Mouse (Mus musculus): Measurements from ENCODE around the gene Sema3b. TPM values are rescaled to one million over a fixed set of nuclear protein-coding genes. Genes with fewer than 3 reads are reported as not detected.
A peak's percentile ranks its signal among the peaks of the same experiment; 100 is the strongest.

The Sema3b gene
- 10 to 100 TPM; 11.3 to 12.1 TPM for total RNA-seq (2021)
- long read RNA-seq, experiment 1, partial matches to known transcripts = 13 of 25 reads
- long read RNA-seq, experiment 1, other reads (novel, unspliced or antisense) = 8 of 25 reads
- long read RNA-seq, experiment 2, partial matches to known transcripts = 12 of 22 reads
- long read RNA-seq, experiment 2, other reads (novel, unspliced or antisense) = 5 of 22 reads

- DNase-seq = no peak
- intact Hi-C loops (cut with DNase I) = no loop called here
Observed at GRCm38 (mm10) chr9:107608741-107609432, at the start of gene Sema3b. Sema3b (minus strand) TSS chr9:107609229.

GRCm38 (mm10) chr9:107658096-107658495 is 49.1 kb upstream of the Sema3b start:
- DNase-seq = no peak
- intact Hi-C loops (cut with DNase I) = no loop called here

GRCm38 (mm10) chr9:107657144-107657543 is 48.1 kb upstream of the Sema3b start:
- DNase-seq = no peak
- intact Hi-C loops (cut with DNase I) = no loop called here

GRCm38 (mm10) chr9:107654585-107654984 is 45.6 kb upstream of the Sema3b start:
- no peak for DNase-seq
- intact Hi-C loops (cut with DNase I) = no loop called here

- intact Hi-C loops (cut with DNase I) = no loop called here
- DNase-seq = no peak
Observed at GRCm38 (mm10) chr9:107653474-107653873, 44.4 kb upstream of the Sema3b start.

- intact Hi-C loops (cut with DNase I) = no loop called here
- DNase-seq = no peak
Observed at GRCm38 (mm10) chr9:107650708-107651481, 41.9 kb upstream of the Sema3b start.

- no peak for DNase-seq
- intact Hi-C loops (cut with DNase I) = no loop called here
Observed at GRCm38 (mm10) chr9:107650225-107650624, 41.2 kb upstream of the Sema3b start.

- DNase-seq = no peak
- intact Hi-C loops (cut with DNase I) = loop anchor here (5.0 kb wide), 1 partner anchor 89 kb away; no protein-coding TSS in a partner anchor
Observed at GRCm38 (mm10) chr9:107648767-107649166, 39.7 kb upstream of the Sema3b start.

GRCm38 (mm10) chr9:107646975-107647374 is 37.9 kb upstream of the Sema3b start:
- intact Hi-C loops (cut with DNase I) = loop anchor here (5.0 kb wide), 1 partner anchor 90 kb away; no protein-coding TSS in a partner anchor

GRCm38 (mm10) chr9:107645577-107645976 is 36.5 kb upstream of the Sema3b start:
- intact Hi-C loops (cut with DNase I) = loop anchor here (1.0 to 5.0 kb wide), 2 partner anchors 31 to 92 kb away; no protein-coding TSS in a partner anchor
- peak; percentile 84 to 89 for DNase-seq

More at GRCm38 (mm10) chr9:107646975-107647374, 37.9 kb upstream of the Sema3b start:
- DNase-seq = no peak

GRCm38 (mm10) chr9:107645153-107645510 is 36.1 kb upstream of the Sema3b start:
- no peak for DNase-seq
- intact Hi-C loops (cut with DNase I) = loop anchor here (1.0 to 5.0 kb wide), 2 partner anchors 31 to 92 kb away; no protein-coding TSS in a partner anchor

GRCm38 (mm10) chr9:107644495-107645152 is 35.6 kb upstream of the Sema3b start:
- intact Hi-C loops (cut with DNase I) = loop anchor here (1.0 to 5.0 kb wide), 3 partner anchors 32 to 93 kb away; no protein-coding TSS in a partner anchor
- DNase-seq = peak; percentile 96 to 98

- intact Hi-C loops (cut with DNase I) = loop anchor here (1.0 to 2.0 kb wide), 2 partner anchors 21 to 41 kb away; no protein-coding TSS in a partner anchor
- DNase-seq = no peak
Observed at GRCm38 (mm10) chr9:107643544-107644214, 34.6 kb upstream of the Sema3b start.

GRCm38 (mm10) chr9:107641666-107642065 is 32.6 kb upstream of the Sema3b start:
- DNase-seq = no peak
- intact Hi-C loops (cut with DNase I) = loop anchor here (2.0 kb wide), 1 partner anchor 19 kb away; no protein-coding TSS in a partner anchor

GRCm38 (mm10) chr9:107640257-107640772 is 31.3 kb upstream of the Sema3b start:
- intact Hi-C loops (cut with DNase I) = no loop called here
- no peak for DNase-seq

GRCm38 (mm10) chr9:107637070-107637469 is 28.0 kb upstream of the Sema3b start:
- intact Hi-C loops (cut with DNase I) = no loop called here
- no peak for DNase-seq

GRCm38 (mm10) chr9:107635279-107636028 is 26.4 kb upstream of the Sema3b start, which contains the start of gene Gnai2:
Gnai2 (minus strand) TSS chr9:107635367.
- peak; percentile 96 to 97 for DNase-seq
- intact Hi-C loops (cut with DNase I) = no loop called here

- intact Hi-C loops (cut with DNase I) = no loop called here
- no peak for DNase-seq
Observed at GRCm38 (mm10) chr9:107634406-107635278, 25.6 kb upstream of the Sema3b start.

All from heart, postnatal 14 days (tissue).